Mouse (Mus musculus) cerebellum, postnatal 36 days (tissue): Measurements from ENCODE around the gene Tmem206.
A peak's percentile ranks its signal among the peaks of the same experiment; 100 is the strongest.

Experiments used
- DNase-seq, 2 experiments: peaks; one replicate each; pipeline ENCODE4 v3.0.0; 2021 to 2022; ENCODE audit warnings: mixed read lengths in 2 of 2

Tmem206 gene

GRCm38 (mm10) chr1:191353836-191354235 is 28.1 kb downstream of the Tmem206 start:
- DNase-seq, result no peak

GRCm38 (mm10) chr1:191356936-191357335 is 31.2 kb downstream of the Tmem206 start:
- no peak for DNase-seq

- no peak for DNase-seq
These were observed 33.8 kb downstream of the Tmem206 start for GRCm38 (mm10) chr1:191359478-191359877.

GRCm38 (mm10) chr1:191362412-191362811 is 36.7 kb downstream of the Tmem206 start:
- DNase-seq, result no peak

- no peak for DNase-seq
These were observed 38.8 kb downstream of the Tmem206 start for GRCm38 (mm10) chr1:191364477-191364876.

GRCm38 (mm10) chr1:191368193-191368592 is 42.5 kb downstream of the Tmem206 start:
- DNase-seq, result no peak

- DNase-seq, result no peak
These were observed 43.4 kb downstream of the Tmem206 start for GRCm38 (mm10) chr1:191369140-191369539.

GRCm38 (mm10) chr1:191374993-191375643 is 49.4 kb downstream of the Tmem206 start:
- no peak for DNase-seq

- no peak for DNase-seq
These were observed 49.9 kb downstream of the Tmem206 start for GRCm38 (mm10) chr1:191375644-191375998.

- DNase-seq, result no peak
These were observed 52.4 kb downstream of the Tmem206 start for GRCm38 (mm10) chr1:191378080-191378479.

GRCm38 (mm10) chr1:191380843-191381242 is 55.1 kb downstream of the Tmem206 start:
- DNase-seq, result no peak

GRCm38 (mm10) chr1:191381955-191382736 is 56.4 kb downstream of the Tmem206 start:
- DNase-seq, result no peak

- DNase-seq, result no peak
These were observed 59.2 kb downstream of the Tmem206 start for GRCm38 (mm10) chr1:191384786-191385430.

- DNase-seq, result peak; percentile 46 to 61
These were observed 65.6 kb downstream of the Tmem206 start for GRCm38 (mm10) chr1:191391311-191391710.

- DNase-seq, result no peak
These were observed 67.8 kb downstream of the Tmem206 start for GRCm38 (mm10) chr1:191393536-191393935.

- no peak for DNase-seq
These were observed 68.4 kb downstream of the Tmem206 start for GRCm38 (mm10) chr1:191394126-191394525.

GRCm38 (mm10) chr1:191395200-191395599 is 69.5 kb downstream of the Tmem206 start:
- no peak for DNase-seq

- DNase-seq, result peak; percentile 33 to 34
These were observed 70.2 kb downstream of the Tmem206 start for GRCm38 (mm10) chr1:191395871-191396433.

GRCm38 (mm10) chr1:191396446-191396845 is 70.7 kb downstream of the Tmem206 start:
- DNase-seq, result peak in 1 of 2 experiments; percentile 49

GRCm38 (mm10) chr1:191396897-191397849 is 71.5 kb downstream of the Tmem206 start:
- DNase-seq, result peak; percentile 99
